Comparison of ENCODE assay signal across 13 mouse cellular contexts in genomic region chr7:98848899-98849640, GRCm38 (mm10). TPM values are rescaled to one million over a fixed set of nuclear protein-coding genes. Genes with fewer than 3 reads are reported as not detected.
DNase-seq lines count a peak whose midpoint lies in the region; ATAC-seq and TF ChIP-seq lines count a peak whose summit lies in the region.
"Had no signal": no experiment of that assay in that cellular context is flagged by ENCODE, and none has a peak within 500 bp of the region (broad histone marks: within the 10 kb centered on the region; RNA-seq: fewer than 3 reads in every experiment).

No protein-coding gene starts in this region.

- peaks cover 44% of the 10 kb centered on the region for H3K36me3 ChIP-seq in lung, embryonic 14.5 days (ENCODE audit: insufficient read depth)
- H3K36me3 ChIP-seq in liver, embryonic 16.5 days (ENCODE audit: control insufficient read depth, insufficient read depth) = no peaks in the 10 kb centered on the region
- H3K36me3 ChIP-seq in stomach, embryonic 15.5 days = 0 out of 2 replicates have a peak, but pooled peaks cover 4% of the 10 kb centered on the region
- no peaks in the 10 kb centered on the region for H3K36me3 ChIP-seq in midbrain, embryonic 13.5 days
- H3K36me3 ChIP-seq: G1E had no signal

- no peak for TF ChIP-seq CTCF in lung, embryonic 14.5 days (IDR thresholded peaks at IDR 0.05; ENCODE audit: low read depth)

- no peak overlapping the region for H3K9ac ChIP-seq in lung, embryonic 14.5 days
- H3K9ac ChIP-seq in liver, embryonic 16.5 days (ENCODE audit: low read depth, low read length) = no peak overlapping the region
- no peak overlapping the region for H3K9ac ChIP-seq in stomach, embryonic 15.5 days
- H3K9ac ChIP-seq in midbrain, embryonic 13.5 days (replicated peaks) = no peak overlapping the region
- H3K9ac ChIP-seq: forebrain, postnatal 0 days had no signal

- H3K9me3 ChIP-seq in lung, embryonic 14.5 days (ENCODE audit: low read depth, low read length) = no peaks in the 10 kb centered on the region
- no peaks in the 10 kb centered on the region for H3K9me3 ChIP-seq in liver, embryonic 16.5 days (replicated peaks; ENCODE audit: control insufficient read depth, low read length)
- no peaks in the 10 kb centered on the region for H3K9me3 ChIP-seq in stomach, embryonic 15.5 days
- H3K9me3 ChIP-seq in midbrain, embryonic 13.5 days = no peaks in the 10 kb centered on the region
- H3K9me3 ChIP-seq: G1E had no signal

- no peak overlapping the region; the same call in 1 of the 2 replicates for H3K27ac ChIP-seq in lung, embryonic 14.5 days (ENCODE audit: low read depth)
- H3K27ac ChIP-seq in liver, embryonic 16.5 days (ENCODE audit: low read length) = no peak overlapping the region
- H3K27ac ChIP-seq in stomach, embryonic 15.5 days = peak overlapping the region; percentile 51
- H3K27ac ChIP-seq in midbrain, embryonic 13.5 days = no peak overlapping the region

- H3K27me3 ChIP-seq in lung, embryonic 14.5 days (ENCODE audit: insufficient read depth, low read length) = no peaks in the 10 kb centered on the region
- no peaks in the 10 kb centered on the region for H3K27me3 ChIP-seq in liver, embryonic 16.5 days (ENCODE audit: control insufficient read depth, insufficient read depth, low read depth, low read length)
- H3K27me3 ChIP-seq in stomach, embryonic 15.5 days (replicated peaks) = no peaks in the 10 kb centered on the region
- peaks cover 4% of the 10 kb centered on the region; the same call in 1 of the 2 replicates for H3K27me3 ChIP-seq in midbrain, embryonic 13.5 days

- peak; percentile 33 for DNase-seq in adrenal gland, postnatal 14 days
- no peak for DNase-seq in adrenal gland, adult (ENCODE audit: inconsistent age in 2 of 2, low spot score in 1 of 2)
- peak; percentile 51 for DNase-seq in lung, embryonic 14.5 days
- no peak for DNase-seq in lung, postnatal 4 days
- no peak for DNase-seq in cerebellum, adult 9-11 months
- DNase-seq: cerebellum, adult 11 months; forebrain, postnatal 0 days; heart, postnatal 10 days; thymus, adult 18-20 months had no signal

- peaks cover 17% of the 10 kb centered on the region; the same call in 1 of the 2 replicates for H3K4me1 ChIP-seq in lung, embryonic 14.5 days (ENCODE audit: insufficient read depth)
- H3K4me1 ChIP-seq in liver, embryonic 16.5 days (ENCODE audit: control insufficient read depth, low read depth, low read length) = peaks cover 6% of the 10 kb centered on the region
- peaks cover 31% of the 10 kb centered on the region for H3K4me1 ChIP-seq in stomach, embryonic 15.5 days
- H3K4me1 ChIP-seq in midbrain, embryonic 13.5 days (replicated peaks) = peaks cover 11% of the 10 kb centered on the region

- no peak overlapping the region for H3K4me3 ChIP-seq in lung, embryonic 14.5 days (ENCODE audit: low read depth, low read length)
- no peak overlapping the region for H3K4me3 ChIP-seq in liver, embryonic 16.5 days (ENCODE audit: low read depth, low read length)
- no peak overlapping the region for H3K4me3 ChIP-seq in stomach, embryonic 15.5 days (replicated peaks)
- H3K4me3 ChIP-seq in midbrain, embryonic 13.5 days (replicated peaks) = no peak overlapping the region

- ATAC-seq in lung, embryonic 14.5 days (ENCODE audit: insufficient read depth) = no peak
- peak; percentile 75 for ATAC-seq in liver, embryonic 16.5 days (ENCODE audit: low read depth)
- peak; percentile 77 for ATAC-seq in stomach, embryonic 15.5 days (ENCODE audit: insufficient read depth, low FRiP score, low read depth)
- no peak for ATAC-seq in midbrain, embryonic 13.5 days
- ATAC-seq: forebrain, postnatal 0 days had no signal

- 65% methylated on average over 8 of the region's 8 CpGs for WGBS in lung, embryonic 14.5 days
- 38% methylated on average over 8 of the region's 8 CpGs for WGBS in liver, embryonic 16.5 days (ENCODE audit: insufficient replicate concordance)
- 65% methylated on average over 8 of the region's 8 CpGs for WGBS in stomach, embryonic 15.5 days
- 79% methylated on average over 8 of the region's 8 CpGs for WGBS in midbrain, embryonic 13.5 days

- no peak overlapping the region for H3K4me2 ChIP-seq in lung, embryonic 14.5 days
- no peak overlapping the region for H3K4me2 ChIP-seq in liver, embryonic 16.5 days (ENCODE audit: low read depth, low read length)
- H3K4me2 ChIP-seq in stomach, embryonic 15.5 days = no peak overlapping the region
- no peak overlapping the region for H3K4me2 ChIP-seq in midbrain, embryonic 13.5 days (replicated peaks)

RNA-seq across cellular contexts. Expression of gene Wnt11, which starts 14.2 kb away (rescaled TPM):
- total RNA-seq in adrenal gland, postnatal 14 days (2021) = 1.8 and 7.4 TPM in 2 replicates
- polyA plus RNA-seq in lung, embryonic 14.5 days (2014; fragmentation: Nextera tagmentation; extraction: Ambion mirVana) = 21.4 and 21.5 TPM in 2 replicates
- 0.20 and 0.25 TPM in 2 replicates for polyA plus RNA-seq in liver, embryonic 16.5 days (2015; fragmentation: Nextera tagmentation; extraction: Ambion mirVana)
- polyA plus RNA-seq in stomach, embryonic 15.5 days (2015; fragmentation: Nextera tagmentation; extraction: Ambion mirVana) = 3.8 and 5.5 TPM in 2 replicates
- polyA plus RNA-seq in midbrain, embryonic 13.5 days (2015; fragmentation: Nextera tagmentation; extraction: Ambion mirVana) = 0.55 and 0.69 TPM in 2 replicates
- total RNA-seq: G1E had no signal
- polyA plus RNA-seq: G1E had no signal

Comparison
In these comparisons a context has a peak if more than half of its experiments do, and no peak if none do; other contexts are left out.
1. DNase-seq: peak in adrenal gland, postnatal 14 days (single experiment) and lung, embryonic 14.5 days (single experiment); none in adrenal gland, adult (0 of 2), lung, postnatal 4 days (0 of 2) and cerebellum, adult 9-11 months (single experiment).
2. ATAC-seq: peak in liver, embryonic 16.5 days (single experiment) and stomach, embryonic 15.5 days (single experiment); none in lung, embryonic 14.5 days (single experiment) and midbrain, embryonic 13.5 days (single experiment).